Mouse (Mus musculus) central nervous system, embryonic 11.5 days (tissue): ENCODE measurements around the gene Gm8882. TPM values are rescaled to one million over a fixed set of nuclear protein-coding genes. Genes with fewer than 3 reads are reported as not detected.

ENCODE experiments used
- polyA plus RNA-seq: library from polyadenylated mRNA; depleted of rRNA; stranded (reverse); fragments of >200 nt; gene quantifications from 2 replicates; pipeline ENCODE4 v1.2.3, GENCODE M21; 2012; rRNA removed

Gm8882 gene
- polyA plus RNA-seq, result not detected in 2 replicates

DNA sequence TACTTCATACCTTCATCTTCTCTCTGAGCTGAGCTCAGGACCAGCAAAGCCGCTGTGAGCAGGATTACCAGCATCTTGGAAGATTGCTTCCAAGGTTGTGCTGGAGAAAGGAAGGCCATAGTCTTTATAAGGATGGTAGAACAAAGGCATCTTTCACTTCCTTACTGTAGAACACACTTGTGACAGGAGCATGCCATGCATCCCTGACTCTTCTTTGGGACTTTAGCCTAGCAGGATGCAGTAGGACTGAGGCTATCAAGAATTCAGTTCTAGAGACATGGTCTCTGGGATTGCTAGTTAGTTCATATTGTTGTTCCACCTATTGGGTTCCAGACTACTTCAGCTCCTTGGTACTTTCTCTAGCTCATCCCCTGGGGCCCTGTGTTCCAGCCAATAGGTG lies at the start of gene Gm8882:
Gm8882 (minus strand) TSS at position 101 of the 400 bp plus-strand sequence.

DNA sequence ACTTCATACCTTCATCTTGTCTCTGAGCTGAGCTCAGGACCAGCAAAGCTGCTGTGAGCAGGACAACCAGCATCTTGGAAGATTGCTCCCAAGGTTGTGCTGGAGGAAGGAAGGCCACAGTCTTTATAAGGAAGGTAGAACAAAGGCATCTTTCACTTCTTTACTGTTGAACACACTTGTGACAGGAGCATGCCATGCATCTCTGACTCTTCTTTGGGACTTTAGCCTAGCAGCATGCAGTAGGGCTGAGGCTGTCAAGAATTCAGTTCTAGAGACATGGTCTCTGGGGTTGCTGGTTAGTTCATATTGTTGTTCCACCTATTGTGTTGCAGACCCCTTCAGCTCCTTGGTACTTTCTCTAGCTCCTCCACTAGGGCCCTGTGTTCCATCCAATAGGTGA lies 49.3 kb downstream of the Gm8882 start, which contains the start of gene Prpmp5:
Prpmp5 (minus strand) TSS at position 101 of the 400 bp plus-strand sequence.

Other genes starting within 250 kb of the Gm8882 start
- gene Prb1, start 153.6 kb downstream of the Gm8882 start, polyA plus RNA-seq, result not detected in 2 replicates
- gene Prpmp5, start 49.4 kb downstream of the Gm8882 start, polyA plus RNA-seq, result not detected in 2 replicates
- not detected in 2 replicates for gene Prh1, start 205.7 kb upstream of the Gm8882 start, polyA plus RNA-seq
- gene Prp2, start 231.8 kb upstream of the Gm8882 start, polyA plus RNA-seq, result not detected in 2 replicates